Mouse (Mus musculus) left cerebral cortex, adult 8-10 months (tissue): ENCODE data around the gene Tmem145. TPM values are rescaled to one million over a fixed set of nuclear protein-coding genes. Genes with fewer than 3 reads are reported as not detected.

ENCODE experiments used
- DNase-seq, 2 experiments: peaks; one replicate each; pipeline ENCODE4 v3.0.0; 2022; ENCODE audit warnings: low spot score in 2 of 2
- total RNA-seq, 4 experiments: library from RNA; stranded (reverse); gene quantifications; 2 replicates each; pipeline ENCODE4 v1.2.4; 2022

Tmem145 gene
- total RNA-seq, 4 experiments from 2014 or later: 40.7 to 46.5 (median 42.0) TPM

GRCm38 (mm10) chr7:25275555-25276298, 30.2 kb upstream of the Tmem145 start:
- no peak for DNase-seq

GRCm38 (mm10) chr7:25277405-25277804, 28.5 kb upstream of the Tmem145 start:
- no peak for DNase-seq

- DNase-seq: no peak
These were observed 27.9 kb upstream of the Tmem145 start for GRCm38 (mm10) chr7:25277998-25278340.

GRCm38 (mm10) chr7:25278341-25279075, 27.4 kb upstream of the Tmem145 start:
- DNase-seq: peak; percentile 76 to 89

GRCm38 (mm10) chr7:25279076-25279860, 26.6 kb upstream of the Tmem145 start:
- DNase-seq: peak; percentile 88 to 93

GRCm38 (mm10) chr7:25279861-25280791, 25.8 kb upstream of the Tmem145 start:
- peak in 1 of 2 experiments; percentile 66 for DNase-seq

- no peak for DNase-seq
These were observed 24.7 kb upstream of the Tmem145 start for GRCm38 (mm10) chr7:25281166-25281733.

- DNase-seq: peak; percentile 86 to 97
These were observed 23.9 kb upstream of the Tmem145 start for GRCm38 (mm10) chr7:25281734-25282601.

GRCm38 (mm10) chr7:25282731-25283211, 23.1 kb upstream of the Tmem145 start:
- no peak for DNase-seq

GRCm38 (mm10) chr7:25283637-25284036, 22.3 kb upstream of the Tmem145 start:
- no peak for DNase-seq

GRCm38 (mm10) chr7:25284171-25284570, 21.7 kb upstream of the Tmem145 start:
- DNase-seq: no peak

- DNase-seq: no peak
These were observed 21.1 kb upstream of the Tmem145 start for GRCm38 (mm10) chr7:25284766-25285165.

- DNase-seq: no peak
These were observed 20.2 kb upstream of the Tmem145 start for GRCm38 (mm10) chr7:25285511-25286238.

GRCm38 (mm10) chr7:25286989-25287388, 18.9 kb upstream of the Tmem145 start:
- no peak for DNase-seq

GRCm38 (mm10) chr7:25288011-25288410, 17.9 kb upstream of the Tmem145 start:
- no peak for DNase-seq

GRCm38 (mm10) chr7:25288721-25289120, 17.2 kb upstream of the Tmem145 start:
- no peak for DNase-seq

GRCm38 (mm10) chr7:25289925-25290324, 16.0 kb upstream of the Tmem145 start:
- no peak for DNase-seq

- no peak for DNase-seq
These were observed 15.4 kb upstream of the Tmem145 start for GRCm38 (mm10) chr7:25290463-25290862.

- no peak for DNase-seq
These were observed 15.0 kb upstream of the Tmem145 start for GRCm38 (mm10) chr7:25290911-25291310.
